7 mouse cellular contexts compared by ENCODE assay signal in genomic region chr11:32205058-32205873, GRCm38 (mm10). TPM values are rescaled to one million over a fixed set of nuclear protein-coding genes. Genes with fewer than 3 reads are reported as not detected.
DNase-seq lines count a peak whose midpoint lies in the region; ATAC-seq lines count a peak whose summit lies in the region.

TSS of gene Snrnp25 (plus strand) at chr11:32205415.

- peak; percentile 88 to 90 for DNase-seq in adrenal gland, adult 18-20 months (ENCODE audit: low spot score in 2 of 2)
- peak; percentile 99 for DNase-seq in embryo, embryonic 11 days
- DNase-seq in gastrocnemius, postnatal 36 days = peak; percentile 92 to 94
- DNase-seq in left cerebral cortex, postnatal 25 days (ENCODE audit: low spot score in 2 of 2) = peak; percentile 95 to 98
- DNase-seq in midbrain, embryonic 10.5 days (ENCODE audit: low spot score) = peak; percentile 97
- peak; percentile 94 for DNase-seq in right cerebral cortex, postnatal 4 days

- WGBS in intestine, embryonic 15.5 days = under 1% methylated on average over 52 of the region's 52 CpGs
- under 1% methylated on average over 52 of the region's 52 CpGs for WGBS in midbrain, embryonic 10.5 days

- H3K4me1 ChIP-seq in intestine, embryonic 15.5 days (replicated peaks) = peaks cover 11% of the 10 kb centered on the region
- peaks cover 18% of the 10 kb centered on the region for H3K4me1 ChIP-seq in midbrain, embryonic 10.5 days

- peak within 1 kb of the TSS; percentile 83 for H3K9ac ChIP-seq in intestine, embryonic 15.5 days

- no peaks in the 10 kb centered on the region for H3K27me3 ChIP-seq in intestine, embryonic 15.5 days (replicated peaks)
- peaks cover 5% of the 10 kb centered on the region; the same call in 1 of the 2 replicates for H3K27me3 ChIP-seq in midbrain, embryonic 10.5 days (ENCODE audit: low read depth, poor library complexity, severe bottlenecking)

- peaks cover 20% of the 10 kb centered on the region for H3K36me3 ChIP-seq in intestine, embryonic 15.5 days
- H3K36me3 ChIP-seq in midbrain, embryonic 10.5 days = peaks cover 35% of the 10 kb centered on the region

- intact Hi-C loops in gastrocnemius, postnatal 36 days (cut with DNase I) = no loop called here
- intact Hi-C loops in left cerebral cortex, postnatal 25 days (cut with DNase I) = no loop called here

- peak within 1 kb of the TSS; percentile 85 for H3K4me2 ChIP-seq in intestine, embryonic 15.5 days (replicated peaks)

- ATAC-seq in intestine, embryonic 15.5 days = peak; percentile 100

- no peaks in the 10 kb centered on the region for H3K9me3 ChIP-seq in intestine, embryonic 15.5 days
- H3K9me3 ChIP-seq in midbrain, embryonic 10.5 days (replicated peaks) = no peaks in the 10 kb centered on the region

- H3K27ac ChIP-seq in intestine, embryonic 15.5 days = peak within 1 kb of the TSS; percentile 64; the same call in 1 of the 2 replicates
- H3K27ac ChIP-seq in midbrain, embryonic 10.5 days (replicated peaks) = peak within 1 kb of the TSS; percentile 84

- peak within 1 kb of the TSS; percentile 67 for H3K4me3 ChIP-seq in intestine, embryonic 15.5 days (replicated peaks)
- H3K4me3 ChIP-seq in midbrain, embryonic 10.5 days = peak within 1 kb of the TSS; percentile 81

RNA-seq across cellular contexts. Expression of gene Snrnp25, which starts in this region (rescaled TPM):
- total RNA-seq in adrenal gland, adult 18-20 months (2021) = 10 to 100 TPM; 13.1 to 18.5 TPM
- 10 to 100 TPM in 1 of 2 experiments, 1 to 10 TPM in 1; 9.8 to 10.7 TPM for total RNA-seq in gastrocnemius, postnatal 36 days (2021)
- polyA plus RNA-seq in intestine, embryonic 15.5 days (2015; fragmentation: Nextera tagmentation; extraction: Ambion mirVana) = 45.1 and 49.1 TPM in 2 replicates
- total RNA-seq in left cerebral cortex, postnatal 25 days (2021) = 10 to 100 TPM; 23.7 to 23.9 TPM
- polyA plus RNA-seq in midbrain, embryonic 10.5 days (2016; fragmentation: Nextera tagmentation; extraction: Ambion mirVana) = 94.7 and 107 TPM in 2 replicates

Comparison
In these comparisons a context has a peak if more than half of its experiments do, and no peak if none do; other contexts are left out.
1. Peak in every context shown above with its lines: DNase-seq, ATAC-seq, H3K4me3 ChIP-seq and H3K27ac ChIP-seq.